Comparison of ENCODE assay signal across 12 mouse cellular contexts in the genomic region with DNA sequence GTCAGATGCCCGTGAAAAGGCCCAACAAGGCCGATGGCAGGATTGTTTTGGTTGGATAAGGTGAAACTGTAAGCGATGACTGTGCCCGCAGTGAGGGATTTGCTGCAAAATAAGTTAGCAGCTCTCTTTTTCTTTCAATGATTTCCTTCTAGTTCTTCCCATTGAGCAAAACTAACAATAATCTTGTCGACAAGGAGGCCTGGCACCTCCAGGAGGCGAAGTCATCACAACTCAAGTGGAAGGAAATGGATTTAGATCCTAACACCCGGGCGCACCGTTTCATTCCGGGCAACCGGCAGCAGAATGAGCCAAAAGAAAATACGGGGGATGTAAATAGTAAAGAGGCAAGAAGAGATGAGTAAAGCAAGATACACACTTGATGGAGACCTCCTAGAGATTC.
"Had no signal": no experiment of that assay in that cellular context is flagged by ENCODE, and none has a peak within 500 bp of the region (broad histone marks: within the 10 kb centered on the region; RNA-seq: fewer than 3 reads in every experiment).

No protein-coding gene starts in this region.

- H3K27me3 ChIP-seq: limb, embryonic 13.5 days; midbrain, embryonic 12.5 days; neural tube, embryonic 15.5 days had no signal

- H3K27ac ChIP-seq: limb, embryonic 13.5 days; liver, embryonic 14.5 days; midbrain, embryonic 12.5 days; neural tube, embryonic 15.5 days; stomach, postnatal 0 days had no signal

- H3K36me3 ChIP-seq: limb, embryonic 13.5 days; midbrain, embryonic 12.5 days; neural tube, embryonic 15.5 days had no signal

- DNase-seq: kidney, postnatal 36 days; layer of hippocampus, adult 9-11 months; layer of hippocampus, postnatal 36 days; lung, adult 18-20 months; right cerebral cortex, adult 18-20 months; right cerebral cortex, postnatal 25 days had no signal

- H3K9ac ChIP-seq: limb, embryonic 13.5 days; liver, embryonic 14.5 days; midbrain, embryonic 12.5 days; neural tube, embryonic 15.5 days had no signal

- H3K9me3 ChIP-seq: limb, embryonic 13.5 days; midbrain, embryonic 12.5 days; neural tube, embryonic 15.5 days had no signal

- H3K4me3 ChIP-seq: limb, embryonic 13.5 days; midbrain, embryonic 12.5 days; myocyte; neural tube, embryonic 15.5 days had no signal

- H3K4me1 ChIP-seq: midbrain, embryonic 12.5 days had no signal

- H3K4me2 ChIP-seq: limb, embryonic 13.5 days; midbrain, embryonic 12.5 days; neural tube, embryonic 15.5 days had no signal
